Mouse (Mus musculus) layer of hippocampus, adult 2 months (tissue): ENCODE measurements around the gene Cym. TPM values are rescaled to one million over a fixed set of nuclear protein-coding genes. Genes with fewer than 3 reads are reported as not detected.

ENCODE experiments used
- DNase-seq, 2 experiments: peaks; one replicate each; pipeline ENCODE4 v3.0.0; 2022; ENCODE audit warnings: low spot score in 2 of 2
- H3K27ac ChIP-seq: fragments of 200-600 bp; 2 replicates; pipeline ENCODE4 v1.8.1; 2022
- H3K4me3 ChIP-seq: fragments of 200-600 bp; 2 replicates; pipeline ENCODE4 v1.8.1; 2022; ENCODE audit warnings: mild to moderate bottlenecking
- CTCF ChIP-seq: fragments of 200-600 bp; conservative IDR thresholded peaks from 2 replicates; pipeline ENCODE4 v1.8.1; 2022; ENCODE audit warnings: antibody characterized with exemption, mild to moderate bottlenecking, moderate library complexity
- total RNA-seq, 2 experiments: library from RNA; stranded (reverse); gene quantifications; 2 replicates each; pipeline ENCODE4 v1.2.3; 2021

The Cym gene
- total RNA-seq, 2 experiments from 2014 or later, result not detected

GRCm38 (mm10) chr3:107214606-107215005 is 6.9 kb downstream of the Cym start:
- Histone ChIP-seq H3K4me3 (no peak overlapping the region), H3K27ac (no peak overlapping the region)
- DNase-seq, result no peak
- TF ChIP-seq CTCF, result no peak

DNA sequence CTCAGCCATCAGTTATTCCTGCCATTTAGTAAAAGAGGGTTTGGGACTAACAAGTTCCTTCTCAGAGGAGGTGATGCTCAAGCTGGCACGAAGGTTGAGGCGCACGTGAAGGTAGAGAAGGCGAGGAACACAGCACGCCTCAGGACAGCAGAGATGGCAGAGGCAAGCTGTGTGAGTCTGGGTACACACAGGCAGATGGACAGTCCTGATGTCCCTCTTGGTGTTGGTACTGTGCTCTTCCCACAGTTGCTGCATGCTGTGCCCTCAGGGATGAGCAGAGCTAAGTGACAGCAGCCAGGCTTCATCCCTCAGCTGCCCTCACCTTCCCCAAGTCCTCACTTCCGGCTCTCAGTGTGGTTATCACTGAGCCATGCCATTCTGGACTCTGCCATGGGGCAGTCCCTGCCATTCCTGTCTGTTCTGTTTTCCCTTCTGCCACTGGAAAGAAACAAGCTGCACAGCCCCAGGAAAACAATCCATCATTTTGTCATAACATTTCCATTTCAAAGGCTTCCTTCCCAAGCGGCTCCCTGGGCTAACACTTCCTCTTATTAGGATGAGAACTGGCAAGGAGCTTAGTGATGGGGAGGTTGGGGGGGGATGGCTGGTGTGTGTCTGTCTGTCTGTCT is 13.8 kb downstream of the Cym start:
- no peak for DNase-seq
- no peak for TF ChIP-seq CTCF
- Histone ChIP-seq H3K4me3 (no peak overlapping the region), H3K27ac (no peak overlapping the region)

GRCm38 (mm10) chr3:107206490-107207150 is 14.9 kb downstream of the Cym start:
- DNase-seq, result no peak
- H3K4me3 ChIP-seq, result no peak overlapping the region
- no peak for TF ChIP-seq CTCF

GRCm38 (mm10) chr3:107205994-107206393 is 15.5 kb downstream of the Cym start:
- H3K27ac ChIP-seq, result peak overlapping the region; percentile 43; the same call in 1 of the 2 replicates
- peak; percentile 50 to 82 for DNase-seq
- H3K4me3 ChIP-seq, result no peak overlapping the region
- peak; percentile 99 for TF ChIP-seq CTCF

More at GRCm38 (mm10) chr3:107206490-107207150, 14.9 kb downstream of the Cym start:
- peak overlapping the region; percentile 43; the same call in 1 of the 2 replicates for H3K27ac ChIP-seq

- no peak for DNase-seq
- no peak for TF ChIP-seq CTCF
- no peak overlapping the region for H3K27ac ChIP-seq
- H3K4me3 ChIP-seq, result no peak overlapping the region
Measured at GRCm38 (mm10) chr3:107205170-107205569, 16.4 kb downstream of the Cym start.

DNA sequence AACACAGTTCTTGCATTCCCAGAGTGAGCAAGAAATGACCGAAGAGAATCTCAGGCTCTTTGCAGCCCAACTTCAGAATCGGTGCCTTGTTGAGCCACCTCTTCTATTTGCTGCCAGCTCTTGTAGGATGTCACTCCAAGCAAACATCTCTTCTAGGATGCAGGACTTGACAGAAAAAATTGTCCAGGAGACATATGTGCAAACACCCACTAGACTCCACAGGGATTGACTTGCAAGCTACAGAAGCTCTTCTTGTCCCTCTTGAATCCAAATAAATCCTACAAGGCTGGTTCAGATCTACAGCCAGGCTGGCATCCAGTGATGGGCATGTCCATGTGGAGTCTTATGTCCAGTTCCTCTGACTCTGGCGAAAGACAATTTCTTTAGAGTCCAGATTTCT is 17.1 kb downstream of the Cym start:
- DNase-seq, result no peak
- TF ChIP-seq CTCF, result no peak
- no peak overlapping the region for H3K27ac ChIP-seq
- no peak overlapping the region for H3K4me3 ChIP-seq

DNA sequence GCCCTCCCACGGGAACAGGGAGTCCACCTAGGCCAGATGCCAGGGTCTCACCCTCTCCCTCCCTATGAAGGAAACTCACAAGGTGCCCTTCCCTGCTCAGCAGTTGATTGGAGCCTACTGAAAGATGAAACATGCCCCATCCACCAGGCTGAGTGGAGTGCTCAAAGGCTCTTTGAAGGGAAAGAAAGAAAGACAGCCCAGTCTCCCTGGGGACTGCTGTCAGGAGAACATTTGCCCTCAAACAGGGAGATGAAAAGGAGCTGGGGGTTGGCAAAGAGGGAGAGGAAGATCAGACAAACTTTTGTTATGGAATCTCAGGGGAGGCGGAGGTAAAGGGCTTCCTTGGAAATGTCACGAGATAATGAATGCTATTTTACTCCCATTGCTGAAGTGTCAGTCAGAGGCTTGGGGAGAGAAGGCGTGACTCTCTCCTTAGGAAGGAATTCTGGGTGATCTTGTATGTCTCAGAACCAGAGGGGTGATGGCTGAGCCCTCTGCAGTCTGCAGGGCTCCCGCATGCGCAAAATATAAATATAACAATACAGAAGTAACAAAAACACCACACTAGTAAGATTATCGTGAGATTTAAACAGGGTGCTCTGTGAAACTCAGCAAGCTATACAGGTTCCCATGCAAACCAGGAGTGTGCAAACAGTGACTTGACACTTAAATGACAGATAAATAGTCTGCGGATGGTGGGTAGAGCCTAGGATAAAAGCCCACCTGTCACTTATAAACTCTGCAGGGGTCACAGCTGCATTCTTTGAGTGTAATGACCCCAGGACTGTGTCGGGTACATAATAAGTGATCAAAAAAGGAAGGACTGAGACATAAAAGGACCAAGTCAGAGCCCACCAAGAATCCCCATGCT is 20.0 kb downstream of the Cym start:
- no peak for DNase-seq
- Histone ChIP-seq H3K27ac (no peak overlapping the region), H3K4me3 (no peak overlapping the region)
- TF ChIP-seq CTCF, result no peak

- Histone ChIP-seq H3K4me3 (no peak overlapping the region), H3K27ac (no peak overlapping the region)
- peak; percentile 70 to 77 for DNase-seq
- peak; percentile 94 for TF ChIP-seq CTCF
Measured at GRCm38 (mm10) chr3:107188226-107188899, 33.2 kb downstream of the Cym start.

- no peak for DNase-seq
- Histone ChIP-seq H3K27ac (no peak overlapping the region), H3K4me3 (no peak overlapping the region)
- TF ChIP-seq CTCF, result no peak
Measured at GRCm38 (mm10) chr3:107187022-107187421, 34.5 kb downstream of the Cym start.

GRCm38 (mm10) chr3:107185597-107185996 is 35.9 kb downstream of the Cym start:
- DNase-seq, result no peak
- Histone ChIP-seq H3K4me3 (no peak overlapping the region), H3K27ac (no peak overlapping the region)
- TF ChIP-seq CTCF, result no peak

DNA sequence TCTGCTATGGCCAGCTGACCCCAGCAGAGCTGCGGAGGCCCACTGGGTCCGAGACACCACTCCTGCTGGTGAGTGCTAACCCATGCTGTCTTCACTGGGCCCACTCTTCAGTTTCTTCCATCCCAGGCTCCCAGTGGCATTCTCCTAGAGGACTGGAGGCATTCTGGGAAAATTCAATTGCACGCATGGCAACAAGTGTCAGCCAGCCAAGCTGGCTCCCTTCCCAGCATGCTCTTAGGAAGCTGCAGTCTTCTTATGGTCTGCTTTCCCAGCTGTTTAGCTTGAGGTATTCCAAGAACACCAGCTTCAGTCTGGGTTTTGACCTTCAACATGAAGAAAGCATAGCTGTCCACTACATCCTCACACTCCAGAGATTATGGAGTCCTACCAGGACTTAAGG is 38.4 kb downstream of the Cym start:
- H3K4me3 ChIP-seq, result no peak overlapping the region
- no peak overlapping the region for H3K27ac ChIP-seq
- no peak for TF ChIP-seq CTCF
- no peak for DNase-seq

- Histone ChIP-seq H3K4me3 (no peak within 1 kb of the TSS), H3K27ac (no peak within 1 kb of the TSS)
- no peak for TF ChIP-seq CTCF
- DNase-seq, result no peak
Measured at GRCm38 (mm10) chr3:107182756-107183155, 38.8 kb downstream of the Cym start, which contains the start of gene Kcna10. Gene Kcna10 (plus strand): TSS chr3:107183056.
